Mouse (Mus musculus): ENCODE results near the gene Gcnt2. TPM values are rescaled to one million over a fixed set of nuclear protein-coding genes. Genes with fewer than 3 reads are reported as not detected.

Gcnt2 gene
- polyA plus RNA-seq, 1 experiment = 5.3 TPM

DNA sequence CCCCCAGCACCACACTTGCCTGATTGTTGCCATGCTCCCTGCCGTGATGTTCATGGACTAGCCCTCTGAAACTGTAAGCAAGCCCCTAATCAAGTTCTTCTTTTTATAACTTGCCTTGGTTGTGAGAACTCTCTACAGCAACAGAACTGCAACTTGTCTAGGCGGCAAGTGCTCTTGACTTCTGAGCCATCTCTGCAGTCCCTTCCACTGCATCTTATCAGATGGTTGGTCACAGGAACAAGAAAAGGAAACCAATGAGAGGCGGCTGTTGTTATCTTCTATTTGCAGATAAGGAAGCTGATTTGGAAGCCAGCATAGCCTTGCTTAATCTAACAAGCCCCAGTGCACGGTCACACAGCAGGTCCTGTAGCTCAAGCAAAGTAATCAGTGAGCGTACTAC lies 14.5 kb downstream of the Gcnt2 start:
- H3K27me3 ChIP-seq (ENCODE audit: control insufficient read depth, insufficient read depth, insufficient read length) = no peaks in the 10 kb centered on the region
- H3K4me3 ChIP-seq = no peak overlapping the region
- H3K36me3 ChIP-seq (ENCODE audit: control insufficient read depth, insufficient read depth) = no peaks in the 10 kb centered on the region
- no peak overlapping the region for H3K4me2 ChIP-seq (ENCODE audit: low read depth)
- H3ac ChIP-seq (ENCODE audit: control insufficient read depth, insufficient read length) = no peak overlapping the region
- no peaks in the 10 kb centered on the region for H3K79me2 ChIP-seq (ENCODE audit: control insufficient read depth, insufficient read depth)
- TF ChIP-seq MYOG (IDR thresholded peaks at IDR 0.05; ENCODE audit: control insufficient read depth in 1 of 3, insufficient read depth in 1 of 3, insufficient read length in 2 of 3, low read depth in 2 of 3) (no peak), TCF12 (IDR thresholded peaks at IDR 0.05; ENCODE audit: insufficient read depth, poor library complexity, severe bottlenecking) (no peak), POLR2A (IDR thresholded peaks at IDR 0.05; ENCODE audit: insufficient read length, low read depth) (no peak), CEBPB (IDR thresholded peaks at IDR 0.05; ENCODE audit: insufficient read depth, poor library complexity, severe bottlenecking) (no peak), MAX (IDR thresholded peaks at IDR 0.05; ENCODE audit: low read depth) (no peak), REST (IDR thresholded peaks at IDR 0.05; ENCODE audit: insufficient read depth, insufficient read length) (no peak), E2F4 (IDR thresholded peaks at IDR 0.05; ENCODE audit: insufficient read depth) (no peak), TCF3 (IDR thresholded peaks at IDR 0.05; ENCODE audit: insufficient read length, low read depth) (no peak), SRF (IDR thresholded peaks at IDR 0.05; ENCODE audit: control insufficient read depth, insufficient read length, low read depth) (no peak)

DNA sequence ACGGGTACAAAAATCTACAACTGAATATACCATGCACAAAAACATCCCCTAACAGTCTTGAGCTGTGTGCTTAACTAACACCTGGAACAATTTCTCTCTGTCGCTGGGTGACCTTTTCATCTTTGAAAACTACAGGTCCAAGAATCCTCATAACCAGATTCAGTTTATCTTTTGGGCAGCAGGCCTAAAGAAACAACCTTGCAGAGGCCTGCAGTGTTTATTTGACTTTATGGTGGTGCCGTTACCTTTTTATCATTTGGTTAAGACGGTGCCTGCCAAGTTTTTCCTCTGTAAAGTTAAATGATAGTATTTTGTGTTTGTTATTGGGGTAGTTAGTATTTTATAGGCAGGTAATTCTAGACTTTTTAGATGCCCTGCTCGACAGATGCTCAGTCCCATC lies 15.9 kb downstream of the Gcnt2 start:
- Histone ChIP-seq H3ac (ENCODE audit: control insufficient read depth, insufficient read length) (no peak overlapping the region), H3K27me3 (ENCODE audit: control insufficient read depth, insufficient read depth, insufficient read length) (no peaks in the 10 kb centered on the region), H3K4me3 (no peak overlapping the region), H3K36me3 (ENCODE audit: control insufficient read depth, insufficient read depth) (no peaks in the 10 kb centered on the region), H3K4me2 (ENCODE audit: low read depth) (no peak overlapping the region), H3K79me2 (ENCODE audit: control insufficient read depth, insufficient read depth) (no peaks in the 10 kb centered on the region)
- no peak for TF ChIP-seq E2F4 (IDR thresholded peaks at IDR 0.05; ENCODE audit: insufficient read depth)
- TF ChIP-seq CEBPB (IDR thresholded peaks at IDR 0.05; ENCODE audit: insufficient read depth, poor library complexity, severe bottlenecking) = no peak
- no peak for TF ChIP-seq POLR2A (IDR thresholded peaks at IDR 0.05; ENCODE audit: insufficient read length, low read depth)
- no peak for TF ChIP-seq POLR2AphosphoS2 (IDR thresholded peaks at IDR 0.05; ENCODE audit: insufficient read length, low read depth)
- no peak for TF ChIP-seq USF1 (IDR thresholded peaks at IDR 0.05; ENCODE audit: low read depth)
- no peak for TF ChIP-seq MYOG (IDR thresholded peaks at IDR 0.05; ENCODE audit: control insufficient read depth in 1 of 3, insufficient read depth in 1 of 3, insufficient read length in 2 of 3, low read depth in 2 of 3)
- no peak for TF ChIP-seq SRF (IDR thresholded peaks at IDR 0.05; ENCODE audit: control insufficient read depth, insufficient read length, low read depth)
- no peak for TF ChIP-seq MAX (IDR thresholded peaks at IDR 0.05; ENCODE audit: low read depth)
- TF ChIP-seq TCF3 (IDR thresholded peaks at IDR 0.05; ENCODE audit: insufficient read length, low read depth) = no peak
- no peak for TF ChIP-seq MYOD1 (IDR thresholded peaks at IDR 0.05; ENCODE audit: control insufficient read depth in 1 of 3, insufficient read length in 2 of 3, low read depth in 2 of 3)
- no peak for TF ChIP-seq REST (IDR thresholded peaks at IDR 0.05; ENCODE audit: insufficient read depth, insufficient read length)
- no peak for TF ChIP-seq TCF12 (IDR thresholded peaks at IDR 0.05; ENCODE audit: insufficient read depth, poor library complexity, severe bottlenecking)

DNA sequence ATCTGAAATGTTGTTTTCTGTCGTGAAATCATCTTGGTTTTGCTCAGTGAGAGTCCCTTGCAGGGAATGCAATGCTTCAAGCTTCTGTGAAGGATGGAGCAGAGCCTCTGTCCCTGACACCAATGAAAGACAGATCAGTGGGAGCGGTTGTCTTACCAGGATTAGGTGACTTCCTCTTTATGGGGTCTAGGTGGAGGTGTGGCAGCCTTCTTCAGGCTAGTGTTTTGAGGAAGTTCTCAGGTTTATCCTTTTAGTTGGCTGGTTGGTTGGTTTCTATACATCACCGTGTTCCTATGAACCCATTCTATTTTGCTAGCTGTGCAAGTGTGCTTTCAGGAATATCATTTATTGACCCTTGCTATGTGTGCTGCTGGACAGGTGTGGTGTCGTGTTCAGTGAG lies 18.0 kb downstream of the Gcnt2 start:
- Histone ChIP-seq H3K79me2 (ENCODE audit: control insufficient read depth, insufficient read depth) (no peaks in the 10 kb centered on the region), H3K4me2 (ENCODE audit: low read depth) (no peak overlapping the region), H3K36me3 (ENCODE audit: control insufficient read depth, insufficient read depth) (no peaks in the 10 kb centered on the region), H3K4me3 (no peak overlapping the region), H3ac (ENCODE audit: control insufficient read depth, insufficient read length) (no peak overlapping the region), H3K27me3 (ENCODE audit: control insufficient read depth, insufficient read depth, insufficient read length) (no peaks in the 10 kb centered on the region)
- TF ChIP-seq POLR2A (IDR thresholded peaks at IDR 0.05; ENCODE audit: insufficient read length, low read depth) = no peak

GRCm38 (mm10) chr13:40880557-40880956 lies 21.0 kb downstream of the Gcnt2 start:
- H3K36me3 ChIP-seq (ENCODE audit: control insufficient read depth, insufficient read depth) = no peaks in the 10 kb centered on the region
- TF ChIP-seq MYOG (IDR thresholded peaks at IDR 0.05; ENCODE audit: control insufficient read depth in 1 of 3, insufficient read depth in 1 of 3, insufficient read length in 2 of 3, low read depth in 2 of 3) (no peak), SRF (IDR thresholded peaks at IDR 0.05; ENCODE audit: control insufficient read depth, insufficient read length, low read depth) (no peak), E2F4 (IDR thresholded peaks at IDR 0.05; ENCODE audit: insufficient read depth) (no peak), CEBPB (IDR thresholded peaks at IDR 0.05; ENCODE audit: insufficient read depth, poor library complexity, severe bottlenecking) (no peak), TCF3 (IDR thresholded peaks at IDR 0.05; ENCODE audit: insufficient read length, low read depth) (no peak)
- no peak overlapping the region for H3ac ChIP-seq (ENCODE audit: control insufficient read depth, insufficient read length)
- H3K4me2 ChIP-seq (ENCODE audit: low read depth) = no peak overlapping the region
- no peaks in the 10 kb centered on the region for H3K27me3 ChIP-seq (ENCODE audit: control insufficient read depth, insufficient read depth, insufficient read length)
- no peak overlapping the region for H3K4me3 ChIP-seq
- H3K79me2 ChIP-seq (ENCODE audit: control insufficient read depth, insufficient read depth) = no peaks in the 10 kb centered on the region

- H3K27me3 ChIP-seq (ENCODE audit: control insufficient read depth, insufficient read depth, insufficient read length) = no peaks in the 10 kb centered on the region
- no peak overlapping the region for H3K4me3 ChIP-seq
- H3K79me2 ChIP-seq (ENCODE audit: control insufficient read depth, insufficient read depth) = no peaks in the 10 kb centered on the region
- TF ChIP-seq POLR2AphosphoS2 (IDR thresholded peaks at IDR 0.05; ENCODE audit: insufficient read length, low read depth) = no peak
- no peak for TF ChIP-seq SRF (IDR thresholded peaks at IDR 0.05; ENCODE audit: control insufficient read depth, insufficient read length, low read depth)
- no peak for TF ChIP-seq TCF12 (IDR thresholded peaks at IDR 0.05; ENCODE audit: insufficient read depth, poor library complexity, severe bottlenecking)
- TF ChIP-seq CEBPB (IDR thresholded peaks at IDR 0.05; ENCODE audit: insufficient read depth, poor library complexity, severe bottlenecking) = no peak
- TF ChIP-seq TCF3 (IDR thresholded peaks at IDR 0.05; ENCODE audit: insufficient read length, low read depth) = no peak
- TF ChIP-seq POLR2A (IDR thresholded peaks at IDR 0.05; ENCODE audit: insufficient read length, low read depth) = no peak
- TF ChIP-seq MAX (IDR thresholded peaks at IDR 0.05; ENCODE audit: low read depth) = no peak
- TF ChIP-seq REST (IDR thresholded peaks at IDR 0.05; ENCODE audit: insufficient read depth, insufficient read length) = no peak
- no peak for TF ChIP-seq E2F4 (IDR thresholded peaks at IDR 0.05; ENCODE audit: insufficient read depth)
- no peak for TF ChIP-seq MYOG (IDR thresholded peaks at IDR 0.05; ENCODE audit: control insufficient read depth in 1 of 3, insufficient read depth in 1 of 3, insufficient read length in 2 of 3, low read depth in 2 of 3)
- TF ChIP-seq MYOD1 (IDR thresholded peaks at IDR 0.05; ENCODE audit: control insufficient read depth in 1 of 3, insufficient read length in 2 of 3, low read depth in 2 of 3) = no peak
- TF ChIP-seq USF1 (IDR thresholded peaks at IDR 0.05; ENCODE audit: low read depth) = no peak
- no peaks in the 10 kb centered on the region for H3K36me3 ChIP-seq (ENCODE audit: control insufficient read depth, insufficient read depth)
- no peak overlapping the region for H3K4me2 ChIP-seq (ENCODE audit: low read depth)
- H3ac ChIP-seq (ENCODE audit: control insufficient read depth, insufficient read length) = no peak overlapping the region
These were observed 23.1 kb downstream of the Gcnt2 start for GRCm38 (mm10) chr13:40882606-40883005.

Data from myocyte (in vitro differentiated cells).